Mouse (Mus musculus) megakaryocyte, embryonic 14.5 days (primary cell): ENCODE measurements around the gene Tnni3. TPM values are rescaled to one million over a fixed set of nuclear protein-coding genes. Genes with fewer than 3 reads are reported as not detected.

Source experiments
- H3K27me3 ChIP-seq: replicated peaks from 2 replicates; pipeline ENCODE3; 2012; ENCODE audit warnings: inconsistent platforms
- H3K36me3 ChIP-seq: replicated peaks from 2 replicates; pipeline ENCODE3; 2012; ENCODE audit warnings: low read length, inconsistent platforms, mixed read lengths
- H3K4me1 ChIP-seq: 2 replicates; pipeline ENCODE4 v1.6.1; 2012; ENCODE audit warnings: inconsistent platforms
- H3K4me3 ChIP-seq: replicated peaks from 2 replicates; pipeline ENCODE3; 2012; ENCODE audit warnings: moderate library complexity, mild to moderate bottlenecking, inconsistent platforms
- H3K9me3 ChIP-seq: 2 replicates; pipeline ENCODE4 v1.6.1; 2012; ENCODE audit warnings: inconsistent platforms
- FLI1 ChIP-seq: IDR thresholded peaks from 2 replicates; pipeline ENCODE4 v1.6.1; 2012; ENCODE audit warnings: low read length, inconsistent platforms, mixed read lengths
- GATA1 ChIP-seq: IDR thresholded peaks from 3 replicates; pipeline ENCODE4 v1.6.1; 2012; ENCODE audit warnings: mixed read lengths, low read length, inconsistent platforms, borderline replicate concordance
- polyA plus RNA-seq: library from polyadenylated mRNA; stranded (reverse); fragments of >175 nt; gene quantifications from 2 replicates; pipeline ENCODE4 v1.2.3, GENCODE M21; 2012; ENCODE audit warnings: low replicate concordance; ENCODE audit not compliant: insufficient read depth

Gene Tnni3
- polyA plus RNA-seq, 1 experiment: 3.9 TPM

GRCm38 (mm10) chr7:4521231-4522003 is 2.6 kb downstream of the Tnni3 start:
- Histone ChIP-seq H3K9me3 (no peaks in the 10 kb centered on the region), H3K4me1 (peaks cover 69% of the 10 kb centered on the region), H3K4me3 (no peak overlapping the region), H3K36me3 (no peaks in the 10 kb centered on the region), H3K27me3 (peaks cover 12% of the 10 kb centered on the region)
- TF ChIP-seq FLI1 (no peak), GATA1 (no peak)

- peaks cover 73% of the 10 kb centered on the region for H3K4me1 ChIP-seq
- H3K27me3 ChIP-seq: peaks cover 12% of the 10 kb centered on the region
- TF ChIP-seq GATA1: no peak
- no peaks in the 10 kb centered on the region for H3K36me3 ChIP-seq
- H3K9me3 ChIP-seq: no peaks in the 10 kb centered on the region
- H3K4me3 ChIP-seq: peak overlapping the region; percentile 5
Observed at GRCm38 (mm10) chr7:4518487-4518886, 5.5 kb downstream of the Tnni3 start.

GRCm38 (mm10) chr7:4516332-4517050 is 7.5 kb downstream of the Tnni3 start, which contains the start of gene Tnnt1:
Gene Tnnt1, minus strand, starts transcription at chr7:4516382.
- Histone ChIP-seq H3K4me1 (peaks cover 64% of the 10 kb centered on the region), H3K4me3 (peak within 1 kb of the TSS; percentile 23), H3K9me3 (no peaks in the 10 kb centered on the region), H3K27me3 (peaks cover 7% of the 10 kb centered on the region), H3K36me3 (peaks cover 1% of the 10 kb centered on the region)
- TF ChIP-seq FLI1: no peak
- no peak for TF ChIP-seq GATA1

DNA sequence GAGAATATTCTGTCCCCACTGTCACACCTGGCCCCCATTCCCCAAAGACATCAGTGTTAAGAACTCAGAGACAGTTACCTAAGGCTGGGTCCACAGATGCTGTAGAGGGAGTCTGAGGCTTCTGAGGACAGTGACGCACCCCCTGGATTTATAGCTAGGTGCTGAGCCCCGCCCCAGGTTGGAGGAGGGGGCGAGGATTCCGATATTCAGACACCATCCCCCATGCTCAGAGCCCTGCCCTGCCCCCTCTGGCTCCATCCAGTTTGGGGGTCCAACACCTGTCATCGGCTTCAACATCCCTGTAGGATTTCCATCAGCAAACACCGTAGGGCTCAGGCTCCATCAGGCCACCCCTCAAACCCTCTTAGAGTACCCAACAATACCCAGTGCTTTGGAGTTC is 8.2 kb downstream of the Tnni3 start:
- Histone ChIP-seq H3K4me3 (no peak overlapping the region), H3K4me1 (peaks cover 58% of the 10 kb centered on the region), H3K9me3 (no peaks in the 10 kb centered on the region), H3K36me3 (peaks cover 2% of the 10 kb centered on the region), H3K27me3 (peaks cover 4% of the 10 kb centered on the region)
- TF ChIP-seq FLI1 (no peak), GATA1 (no peak)

GRCm38 (mm10) chr7:4513829-4514712 is 10.0 kb downstream of the Tnni3 start:
- peaks cover 2% of the 10 kb centered on the region for H3K36me3 ChIP-seq
- H3K27me3 ChIP-seq: no peaks in the 10 kb centered on the region
- no peak overlapping the region for H3K4me3 ChIP-seq
- H3K9me3 ChIP-seq: no peaks in the 10 kb centered on the region
- H3K4me1 ChIP-seq: peaks cover 65% of the 10 kb centered on the region
- TF ChIP-seq GATA1 (no peak), FLI1 (no peak)

GRCm38 (mm10) chr7:4513236-4513635 is 10.8 kb downstream of the Tnni3 start:
- Histone ChIP-seq H3K4me3 (peak overlapping the region; percentile 40), H3K4me1 (peaks cover 68% of the 10 kb centered on the region), H3K36me3 (peaks cover 2% of the 10 kb centered on the region), H3K27me3 (no peaks in the 10 kb centered on the region), H3K9me3 (no peaks in the 10 kb centered on the region)
- TF ChIP-seq FLI1 (no peak), GATA1 (no peak)

DNA sequence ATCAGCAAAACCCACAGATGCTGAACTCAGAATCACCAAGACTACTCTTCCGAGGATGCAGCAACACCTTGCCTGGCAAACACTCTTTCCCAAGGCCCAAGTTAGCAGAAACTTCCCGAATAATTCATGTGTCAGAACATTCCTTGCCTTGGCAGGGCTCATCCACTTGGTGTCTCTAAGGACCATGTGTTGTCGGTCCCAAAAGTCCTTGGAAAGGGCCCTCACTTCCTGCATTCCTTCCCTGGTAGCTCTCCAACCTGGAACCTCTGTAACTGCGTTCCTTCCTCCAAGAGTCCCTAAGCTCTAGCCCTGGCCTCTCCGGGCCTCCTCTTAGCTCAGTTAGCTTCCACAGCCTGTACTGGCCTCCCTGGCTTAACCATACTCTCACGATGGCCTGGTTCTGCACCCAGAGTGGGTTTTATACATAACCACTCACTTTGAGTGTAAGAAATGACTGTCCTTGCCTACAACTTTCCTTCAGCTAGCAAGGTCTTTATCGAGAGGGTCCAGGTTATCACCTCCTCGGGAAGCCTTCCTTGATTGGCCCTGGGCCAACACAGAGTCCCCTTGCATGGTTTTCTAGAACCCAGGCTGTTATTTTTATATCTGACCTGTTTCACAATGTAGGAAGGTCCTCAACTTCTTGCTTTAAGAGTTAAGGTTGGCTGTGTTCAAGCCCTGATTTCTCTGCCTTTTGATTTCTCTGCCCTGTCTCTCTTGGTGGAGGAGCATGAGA is 12.4 kb downstream of the Tnni3 start:
- H3K27me3 ChIP-seq: no peaks in the 10 kb centered on the region
- H3K4me3 ChIP-seq: no peak overlapping the region
- TF ChIP-seq FLI1 (no peak), GATA1 (no peak)
- H3K36me3 ChIP-seq: peaks cover 2% of the 10 kb centered on the region
- peaks cover 69% of the 10 kb centered on the region for H3K4me1 ChIP-seq
- no peaks in the 10 kb centered on the region for H3K9me3 ChIP-seq

- H3K36me3 ChIP-seq: peaks cover 2% of the 10 kb centered on the region
- no peaks in the 10 kb centered on the region for H3K27me3 ChIP-seq
- H3K9me3 ChIP-seq: no peaks in the 10 kb centered on the region
- H3K4me3 ChIP-seq: peak overlapping the region; percentile 62
- H3K4me1 ChIP-seq: peaks cover 72% of the 10 kb centered on the region
- TF ChIP-seq FLI1 (no peak), GATA1 (no peak)
Observed at GRCm38 (mm10) chr7:4509863-4510608, 14.0 kb downstream of the Tnni3 start.
